Mouse (Mus musculus) right cerebral cortex, postnatal 36 days (tissue): ENCODE results near the gene Gm11172.
A peak's percentile ranks its signal among the peaks of the same experiment; 100 is the strongest.
"Not testable (repeated sequence)": the region's sequence is repeated elsewhere in the genome, so short reads cannot be mapped to it uniquely, and the experiment has no call there.

Source experiments
- DNase-seq, 2 experiments: peaks; one replicate each; pipeline ENCODE4 v3.0.0; 2022; ENCODE audit warnings: low spot score in 2 of 2, mixed read lengths in 1 of 2

Gene Gm11172

DNA sequence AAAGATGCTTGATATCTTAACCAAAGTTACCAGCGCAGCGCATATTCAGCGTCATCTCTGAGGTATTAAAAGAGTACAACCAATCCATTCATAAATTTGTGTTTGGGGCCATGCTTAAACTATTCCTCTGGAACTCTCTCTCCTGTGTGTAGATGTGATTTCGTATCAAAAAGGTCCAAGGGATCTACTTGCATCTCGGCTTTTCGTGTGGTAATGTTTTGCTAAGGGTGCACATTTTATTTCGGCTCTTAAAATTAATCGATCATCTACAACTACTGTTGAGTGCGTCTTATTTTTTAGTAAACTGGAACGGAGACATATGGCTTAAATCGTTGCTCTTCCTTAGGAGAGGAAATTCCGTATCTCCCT is 21.8 kb downstream of the Gm11172 start:
- DNase-seq = no peak

DNA sequence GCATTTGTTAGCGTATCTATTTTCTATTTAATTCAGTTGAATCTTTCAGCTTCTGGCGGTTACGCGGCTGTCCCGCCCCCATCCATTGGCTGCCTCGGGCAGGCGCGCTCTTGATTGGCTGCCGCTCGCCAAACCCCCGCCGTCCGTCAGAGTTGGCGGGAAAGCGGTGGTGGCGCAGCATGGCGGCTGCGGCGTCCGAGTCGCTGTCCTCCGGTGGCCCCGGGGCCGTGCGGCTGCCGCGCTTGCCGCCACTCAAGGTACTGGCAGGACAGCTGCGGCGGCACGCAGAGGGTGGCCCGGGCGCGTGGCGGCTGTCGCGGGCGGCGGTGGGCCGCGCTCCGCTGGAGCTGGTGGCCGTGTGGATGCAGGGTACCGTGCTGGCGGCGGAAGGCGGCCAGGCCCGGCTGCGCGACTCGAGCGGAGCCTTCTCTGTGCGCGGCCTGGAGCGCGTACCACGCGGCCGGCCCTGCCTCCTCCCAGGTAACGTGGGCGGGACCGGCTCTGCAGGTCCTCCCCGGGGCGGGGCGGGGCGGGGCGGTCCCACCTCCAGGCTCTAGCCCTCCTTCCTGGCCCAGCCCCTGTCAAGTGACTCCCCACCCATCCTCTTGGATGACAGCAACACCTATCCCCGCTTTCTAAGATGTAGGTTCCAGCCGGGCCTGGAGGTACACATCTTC is 22.3 kb downstream of the Gm11172 start, which contains the start of gene Rmi2:
Gene Rmi2, plus strand, starts transcription at position 149 of the 677 bp plus-strand sequence.
- DNase-seq = peak; percentile 61 to 69

DNA sequence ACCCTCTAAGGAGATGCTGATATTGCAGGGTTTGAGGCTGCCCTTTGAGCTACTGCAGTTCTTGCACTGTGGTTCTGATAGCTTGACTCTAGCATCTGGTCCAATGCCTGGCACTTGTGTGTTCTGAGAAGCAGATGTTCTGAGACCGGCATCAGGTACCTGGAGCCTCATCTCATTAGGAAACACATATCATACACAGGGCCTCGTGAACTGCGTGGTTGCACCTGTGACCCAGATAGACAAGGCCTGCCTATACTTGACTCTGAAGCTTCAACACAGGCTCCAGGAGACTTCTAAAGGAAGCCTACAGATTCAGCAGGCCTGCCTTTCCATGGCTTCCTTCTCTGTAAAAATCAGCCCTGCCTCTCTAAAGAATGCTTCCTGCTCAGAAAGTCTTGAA is 23.7 kb downstream of the Gm11172 start:
- DNase-seq = no peak

DNA sequence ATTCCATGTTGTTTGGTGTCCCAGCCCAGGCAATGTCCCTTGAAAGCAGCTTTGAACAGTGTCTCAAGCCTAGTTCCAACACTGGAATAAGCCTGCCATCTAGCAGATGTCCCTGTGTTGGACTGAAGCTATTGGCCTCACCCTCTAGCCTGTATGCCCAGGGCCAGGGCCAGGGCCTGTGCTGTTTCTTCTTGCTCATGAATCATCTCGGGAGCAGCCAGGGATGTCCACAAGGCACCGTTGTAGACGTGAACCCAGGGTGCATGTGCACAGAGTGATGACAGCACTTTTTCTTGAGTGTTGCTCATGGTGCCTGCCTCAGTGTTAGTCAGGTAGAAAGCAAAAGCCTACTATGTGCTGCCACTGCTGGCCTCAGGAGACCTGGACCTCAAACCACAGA is 24.5 kb downstream of the Gm11172 start:
- DNase-seq = no peak

- DNase-seq = no peak
These were observed 25.2 kb downstream of the Gm11172 start for GRCm38 (mm10) chr16:10837903-10838302.

DNA sequence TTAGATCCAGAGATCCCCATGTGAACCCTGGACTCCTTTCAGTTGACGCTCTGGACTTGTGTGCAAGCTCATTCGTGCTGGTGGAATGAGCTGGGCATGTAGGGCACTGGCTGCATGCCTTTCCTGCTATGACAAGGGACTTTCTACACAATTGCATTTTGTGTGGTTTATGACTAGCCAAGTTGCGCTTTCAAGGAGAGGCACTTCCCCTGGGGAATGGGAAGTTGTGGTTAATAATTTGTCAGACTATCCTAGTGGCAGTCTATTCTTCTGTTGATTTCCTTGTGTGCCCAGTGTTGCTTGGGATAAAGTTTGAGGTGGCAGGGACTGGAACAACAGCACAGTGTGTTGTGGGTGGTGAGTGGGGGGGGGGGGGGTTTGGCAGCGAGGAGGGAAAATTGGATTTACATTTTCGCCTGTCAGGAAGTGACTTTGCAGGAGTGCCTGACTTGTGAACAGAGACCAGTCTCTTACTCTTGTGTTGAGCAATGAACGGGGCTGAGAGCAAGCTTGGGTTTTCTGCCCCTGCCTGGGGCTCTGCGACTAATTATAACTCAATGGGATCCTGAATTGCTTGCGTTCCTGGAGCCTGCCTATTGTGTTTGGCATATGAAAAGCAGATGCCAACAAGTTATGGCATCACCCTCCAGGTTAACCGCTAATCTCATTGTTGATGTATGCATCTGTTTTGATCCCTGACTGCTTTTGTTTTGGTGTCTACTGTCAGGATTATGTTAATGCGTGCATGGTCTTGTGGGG is 26.0 kb downstream of the Gm11172 start:
- DNase-seq = no peak

DNA sequence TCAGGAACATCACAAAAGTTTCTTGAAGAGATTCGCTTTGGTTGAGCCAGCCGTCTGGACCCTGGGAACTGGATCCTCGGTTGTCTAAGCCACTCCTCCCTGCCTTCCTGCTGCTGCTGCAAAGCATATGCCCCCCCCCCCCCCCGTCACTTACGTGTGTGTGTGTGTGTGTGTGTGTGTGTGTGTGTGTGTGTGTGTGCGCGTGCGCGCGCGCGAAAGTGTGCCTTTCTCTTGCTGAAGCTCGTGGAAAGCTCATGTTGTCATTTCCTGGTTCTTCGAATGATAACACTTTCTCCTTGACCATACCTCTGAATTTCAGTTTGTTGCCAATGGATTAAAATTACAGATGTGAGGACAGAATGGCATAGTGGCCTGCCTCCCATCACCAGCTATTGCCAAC is 27.3 kb downstream of the Gm11172 start:
- no peak for DNase-seq

GRCm38 (mm10) chr16:10842282-10842855 is 29.7 kb downstream of the Gm11172 start:
- DNase-seq = no peak

DNA sequence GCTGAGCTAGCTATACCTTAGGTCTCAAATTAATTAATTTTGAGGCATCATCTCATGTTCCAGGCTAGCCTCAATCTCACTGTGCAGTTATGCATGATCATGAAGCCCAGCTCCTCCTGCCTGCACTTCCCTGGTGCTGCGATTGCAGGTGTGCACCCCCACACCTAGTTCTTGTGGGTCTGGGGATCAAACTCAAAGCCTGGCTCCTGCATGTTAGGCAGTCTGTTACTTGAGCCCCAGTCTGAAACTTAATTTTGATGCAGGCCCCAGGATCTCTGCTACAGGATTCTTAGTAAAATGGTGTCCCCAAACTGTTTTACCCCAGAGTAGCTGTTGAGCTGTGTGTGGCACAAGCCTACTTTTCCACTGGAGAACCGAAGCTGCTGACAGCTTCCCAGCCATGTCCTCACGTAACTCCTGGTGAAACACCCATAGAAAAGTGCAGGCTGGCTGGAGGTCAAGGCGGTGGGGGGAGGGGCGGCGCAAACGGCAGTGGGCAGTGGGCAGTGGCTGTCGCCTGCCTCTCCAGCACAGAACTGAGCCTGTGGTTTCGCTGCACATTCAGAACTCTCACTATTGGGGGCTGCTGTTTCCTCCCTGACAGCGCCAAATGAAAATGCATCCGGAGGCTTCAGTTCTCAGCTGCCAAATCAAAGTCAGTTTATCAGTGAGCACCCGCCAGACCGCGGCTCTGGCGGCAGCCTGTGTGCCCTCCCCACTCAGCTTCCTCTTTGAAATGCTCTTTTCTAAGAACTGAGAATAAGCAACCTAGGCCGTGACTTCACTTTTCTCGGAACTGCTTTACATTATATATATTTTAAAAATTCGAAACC is 31.0 kb downstream of the Gm11172 start:
- no peak for DNase-seq

DNA sequence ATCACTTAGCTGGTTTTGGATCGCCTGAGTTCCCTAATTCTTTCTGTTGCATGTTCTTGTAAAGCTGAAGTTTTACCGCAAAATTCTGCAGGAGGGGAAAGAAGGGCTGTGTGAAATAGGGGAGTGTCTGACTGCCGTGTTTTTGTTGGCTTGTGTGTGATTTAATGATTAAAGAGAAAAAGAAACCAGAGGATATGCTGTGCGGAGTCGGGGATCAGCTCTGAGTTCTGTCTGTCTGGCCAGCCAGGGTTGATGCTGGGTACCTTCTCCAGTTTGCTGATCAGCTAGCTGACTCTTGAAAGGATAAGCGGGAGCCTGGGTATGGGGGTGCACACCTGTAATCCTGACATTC is 31.6 kb downstream of the Gm11172 start:
- no peak for DNase-seq

- DNase-seq = no peak
These were observed 33.2 kb downstream of the Gm11172 start for GRCm38 (mm10) chr16:10845952-10846351.

DNA sequence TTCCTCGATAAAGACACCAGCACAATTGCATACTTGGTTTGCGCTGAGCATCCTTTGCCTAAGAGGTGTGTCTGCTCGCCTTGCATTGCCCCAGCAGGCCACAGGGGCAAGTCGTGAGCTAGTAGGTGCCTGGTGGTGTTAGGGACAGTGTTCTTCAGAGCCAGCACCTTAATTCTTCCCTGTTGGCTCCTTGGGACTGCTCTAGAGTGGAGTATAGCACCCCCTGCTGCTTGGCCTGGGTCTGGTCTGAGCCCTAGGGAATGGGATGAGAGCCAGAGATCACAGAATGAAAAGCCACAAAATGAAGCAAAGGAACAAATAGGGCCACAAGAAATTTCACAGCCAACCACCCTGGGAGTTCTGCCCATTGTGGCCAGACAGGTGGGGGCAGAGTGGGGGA is 33.8 kb downstream of the Gm11172 start:
- peak; percentile 17 to 18 for DNase-seq

- DNase-seq = no peak
These were observed 37.5 kb downstream of the Gm11172 start for GRCm38 (mm10) chr16:10849965-10850861.

DNA sequence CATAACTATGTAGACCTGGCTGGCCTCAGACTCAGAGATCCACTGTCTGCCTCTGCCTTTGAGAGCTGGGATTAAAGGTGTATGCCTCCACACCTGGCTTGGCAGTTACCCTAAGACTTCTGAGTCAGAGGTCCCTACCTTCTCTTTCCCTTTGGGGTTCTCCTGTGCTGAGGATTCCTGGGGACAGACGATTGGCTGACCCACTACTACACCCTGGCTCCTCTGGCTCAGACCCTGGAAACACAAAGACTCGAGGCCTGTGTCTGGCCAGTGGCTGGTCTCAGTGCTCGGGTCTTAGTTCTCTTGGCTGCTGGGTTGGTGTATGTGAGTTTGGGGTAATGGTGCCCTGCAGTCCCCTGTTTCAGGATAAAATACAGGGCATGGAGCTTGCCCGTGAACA is 38.2 kb downstream of the Gm11172 start:
- no peak for DNase-seq

- DNase-seq = not testable (repeated sequence)
These were observed 39.5 kb downstream of the Gm11172 start for GRCm38 (mm10) chr16:10852216-10852615.

- DNase-seq = no peak
These were observed 47.1 kb downstream of the Gm11172 start for GRCm38 (mm10) chr16:10859726-10860245.

DNA sequence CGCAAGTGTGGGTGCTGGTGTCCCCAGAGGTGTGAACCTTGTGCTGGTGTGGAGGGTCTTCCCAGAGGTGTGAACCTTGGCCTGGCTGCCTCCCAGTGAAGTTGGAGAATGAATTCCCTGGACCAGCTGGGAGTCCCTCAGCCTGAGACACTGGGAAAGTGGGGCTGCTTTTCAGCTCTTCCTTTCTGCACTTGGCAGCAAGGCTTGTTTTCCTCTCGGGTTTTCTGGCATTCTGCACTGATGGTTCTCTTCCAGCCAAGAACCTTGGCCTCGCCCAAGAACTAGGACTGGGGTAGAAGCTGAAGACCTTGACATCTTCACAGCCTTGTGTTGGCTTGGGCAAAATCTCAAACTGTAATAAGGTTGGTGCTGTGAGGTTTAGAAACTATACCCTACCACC is 48.7 kb downstream of the Gm11172 start:
- DNase-seq = no peak
